Mouse (Mus musculus): ENCODE data around the gene Otud5.

DNA sequence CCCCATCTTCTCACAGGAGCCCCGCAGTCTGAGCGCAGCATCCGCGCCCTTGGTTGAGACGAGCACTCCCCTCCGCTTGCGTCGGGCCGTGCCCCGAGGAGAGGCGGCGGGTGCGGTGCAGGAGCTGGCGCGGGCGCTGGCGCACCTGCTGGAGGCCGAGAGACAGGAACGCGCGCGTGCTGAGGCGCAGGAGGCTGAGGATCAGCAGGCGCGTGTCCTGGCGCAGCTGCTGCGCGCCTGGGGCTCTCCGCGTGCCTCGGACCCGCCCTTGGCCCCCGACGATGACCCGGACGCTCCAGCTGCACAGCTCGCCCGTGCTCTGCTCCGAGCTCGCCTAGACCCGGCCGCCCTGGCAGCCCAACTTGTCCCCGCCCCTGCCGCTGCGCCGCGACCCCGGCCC is 80.9 kb downstream of the Otud5 start:
- TF ChIP-seq CTCF (IDR thresholded peaks at IDR 0.05; ENCODE audit: control insufficient read depth, insufficient read depth, low read length) (no peak), POLR2A (IDR thresholded peaks at IDR 0.05; ENCODE audit: borderline replicate concordance, control insufficient read depth, low read depth, low read length) (no peak)

Measured in bone marrow, adult 2 months (tissue).